Mouse (Mus musculus) activated CD4-positive, CD25-positive, alpha-beta regulatory T cell, adult 4 months (primary cell): Measurements from ENCODE around the gene Celf6. TPM values are rescaled to one million over a fixed set of nuclear protein-coding genes. Genes with fewer than 3 reads are reported as not detected.
A peak's percentile ranks its signal among the peaks of the same experiment; 100 is the strongest.

ENCODE experiments used
- ATAC-seq: one replicate; pipeline ENCODE4 v1.8.0; 2017
- polyA plus RNA-seq, 2 experiments: library from polyadenylated mRNA; unstranded; fragments of 100-300 nt; shearing (Covaris generic); gene quantifications; one replicate each; pipeline ENCODE4 v1.2.1; 2017

The Celf6 gene
- polyA plus RNA-seq, 2 experiments from 2014 or later: not detected

DNA sequence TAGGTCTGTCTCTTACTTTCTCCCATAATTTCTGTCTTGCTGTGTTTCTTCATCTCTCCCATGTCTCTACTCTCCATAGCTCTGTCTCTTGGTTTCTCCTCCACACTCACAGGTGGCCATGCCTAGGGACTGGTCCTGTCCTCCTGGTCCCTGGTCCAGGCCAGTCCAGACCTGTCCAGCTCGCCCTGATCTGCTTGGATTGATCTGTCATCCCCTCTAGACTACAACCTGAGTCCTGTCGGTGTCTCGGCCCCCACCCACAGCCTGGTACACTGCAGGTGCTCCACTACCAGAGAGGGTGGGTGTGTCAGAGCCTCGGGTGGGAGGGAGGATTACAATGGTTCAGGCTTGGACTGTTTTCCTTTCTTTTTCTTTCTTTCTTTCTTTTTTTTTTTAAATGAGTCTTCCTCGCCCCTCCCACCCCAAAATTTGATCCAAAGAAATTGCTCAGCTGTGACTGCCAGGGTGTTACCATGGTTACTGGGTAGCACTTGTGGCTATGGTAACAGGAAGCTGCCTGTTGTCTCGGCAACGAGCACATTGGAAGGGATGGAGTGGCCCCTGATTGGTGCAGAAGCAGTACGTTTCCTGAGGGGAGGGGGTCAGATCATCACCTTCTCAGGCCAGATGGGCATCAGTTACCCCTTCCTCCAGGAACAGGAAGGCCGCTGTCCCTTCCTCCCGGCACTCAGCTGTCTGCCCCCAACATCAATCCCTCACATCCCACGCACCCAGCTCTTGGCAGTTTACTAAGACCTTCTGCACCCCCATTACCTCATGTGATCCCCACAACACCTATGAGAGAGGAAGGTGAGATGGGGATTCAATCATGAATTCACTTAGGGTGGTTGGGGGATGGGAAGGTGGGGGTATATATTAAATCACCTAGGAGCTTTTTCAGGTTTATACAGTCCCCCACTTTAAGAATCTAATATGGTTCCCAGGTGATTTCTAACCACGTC lies 11.3 kb downstream of the Celf6 start:
- no peak for ATAC-seq

DNA sequence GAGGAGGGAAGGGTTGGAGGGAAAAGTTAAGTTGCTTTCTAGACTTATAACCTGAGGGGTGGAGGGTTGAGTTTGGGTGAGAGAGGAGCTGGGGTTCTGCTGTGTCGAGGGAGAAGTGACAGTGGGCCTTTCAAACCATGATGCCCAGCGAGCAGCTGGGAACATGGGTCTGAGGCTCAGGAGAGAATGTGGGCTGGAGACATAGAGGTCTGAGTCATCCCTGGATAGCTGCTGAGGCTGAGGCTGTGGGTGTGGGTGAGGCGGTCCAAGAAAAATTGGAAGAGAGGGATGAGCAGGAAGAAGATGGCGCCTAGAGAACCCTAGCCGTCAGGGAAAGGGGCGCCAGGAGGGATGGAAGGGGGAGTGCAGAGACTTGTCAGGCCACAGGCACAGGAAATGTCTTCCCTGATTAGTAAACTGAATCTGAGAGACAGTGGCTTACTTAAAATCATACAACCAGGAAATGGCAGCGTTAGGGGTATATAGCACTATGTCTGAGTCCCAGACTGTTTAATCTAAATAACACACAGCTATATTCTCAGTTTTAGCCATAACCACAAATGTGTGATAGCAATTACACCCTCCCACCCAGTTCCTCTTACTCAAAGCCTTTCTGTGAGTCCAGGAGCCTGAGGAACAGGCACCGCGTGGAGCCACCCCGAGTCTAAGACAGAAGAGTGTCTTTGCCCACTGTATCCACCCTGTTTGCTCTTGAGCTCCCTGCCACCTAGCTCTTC lies 12.2 kb downstream of the Celf6 start:
- no peak for ATAC-seq

DNA sequence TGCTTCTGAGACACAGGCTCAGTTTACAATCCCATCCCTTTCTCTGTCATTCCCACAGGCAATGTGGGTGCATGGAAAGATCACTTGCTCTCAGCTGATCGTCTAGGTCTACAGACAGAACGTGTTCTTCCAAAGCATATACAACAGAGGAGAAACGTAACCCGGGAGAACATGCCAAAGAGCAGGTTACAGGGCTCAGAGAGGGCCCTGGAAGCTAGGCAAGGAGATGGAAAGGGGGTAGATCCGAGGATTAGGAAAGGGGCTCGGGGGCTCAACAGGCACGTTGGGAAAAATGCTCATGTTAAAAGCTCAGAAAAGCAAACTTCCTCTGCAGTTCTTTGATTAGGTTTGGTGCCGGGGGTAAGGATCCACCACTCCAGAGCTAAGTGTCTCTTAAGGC lies 23.9 kb downstream of the Celf6 start:
- ATAC-seq: no peak

DNA sequence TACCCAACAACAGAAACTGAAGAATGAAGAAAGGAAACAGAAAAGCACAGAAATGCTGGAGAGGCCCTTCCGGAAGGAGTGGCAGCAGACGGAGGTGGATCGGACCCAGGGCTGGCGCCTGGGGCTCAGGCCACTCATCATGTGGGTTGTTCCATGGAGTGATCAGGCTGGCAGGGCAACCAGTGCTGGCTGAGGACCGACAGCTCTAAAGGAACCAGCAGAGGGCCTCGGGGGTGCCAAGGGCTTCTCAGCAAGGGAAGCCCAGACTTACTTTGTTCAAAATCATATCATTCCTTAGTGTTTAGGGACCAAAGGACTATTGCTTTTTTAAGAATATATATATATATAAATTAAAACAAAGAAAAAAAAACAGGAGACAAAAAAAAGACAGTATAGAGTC lies 28.2 kb downstream of the Celf6 start:
- no peak for ATAC-seq

DNA sequence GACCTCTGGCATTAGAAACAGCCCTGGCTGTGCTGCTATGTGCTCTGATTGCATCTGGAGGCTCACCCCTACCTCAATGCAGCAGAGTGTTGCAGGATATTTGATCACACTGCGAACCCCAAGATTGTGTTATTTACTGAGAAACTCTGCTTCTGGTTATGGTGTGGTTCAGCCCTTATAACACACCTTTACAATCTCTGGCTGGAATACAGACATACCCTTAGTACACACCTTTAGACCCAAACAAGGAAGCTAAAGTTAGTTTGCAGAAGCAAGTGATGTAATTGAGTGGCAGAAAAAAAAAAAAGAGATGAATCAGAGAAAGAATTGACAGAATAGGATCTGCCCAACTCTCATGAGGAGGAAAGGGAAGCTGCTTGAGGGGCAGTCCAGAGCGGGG lies 33.2 kb downstream of the Celf6 start:
- no peak for ATAC-seq

DNA sequence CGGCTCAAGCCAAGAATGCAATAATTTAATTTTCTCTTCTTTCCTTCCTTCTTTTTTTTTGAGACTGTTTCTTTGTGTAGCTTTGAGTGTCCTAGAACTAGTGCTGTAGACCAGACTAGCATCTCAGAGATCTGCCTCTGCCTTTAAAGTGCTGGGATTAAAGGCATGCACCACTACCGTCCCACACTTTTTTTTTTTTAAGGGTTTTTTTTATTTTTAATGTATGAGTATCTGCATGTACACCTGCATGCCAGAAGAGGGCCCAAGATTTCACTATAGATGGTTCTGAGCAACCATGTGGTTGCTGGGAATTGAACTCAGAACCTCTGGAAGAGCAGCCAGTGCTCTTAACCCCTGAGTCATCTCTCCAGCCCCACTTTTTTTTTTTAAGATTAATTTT lies 38.1 kb downstream of the Celf6 start:
- no peak for ATAC-seq

DNA sequence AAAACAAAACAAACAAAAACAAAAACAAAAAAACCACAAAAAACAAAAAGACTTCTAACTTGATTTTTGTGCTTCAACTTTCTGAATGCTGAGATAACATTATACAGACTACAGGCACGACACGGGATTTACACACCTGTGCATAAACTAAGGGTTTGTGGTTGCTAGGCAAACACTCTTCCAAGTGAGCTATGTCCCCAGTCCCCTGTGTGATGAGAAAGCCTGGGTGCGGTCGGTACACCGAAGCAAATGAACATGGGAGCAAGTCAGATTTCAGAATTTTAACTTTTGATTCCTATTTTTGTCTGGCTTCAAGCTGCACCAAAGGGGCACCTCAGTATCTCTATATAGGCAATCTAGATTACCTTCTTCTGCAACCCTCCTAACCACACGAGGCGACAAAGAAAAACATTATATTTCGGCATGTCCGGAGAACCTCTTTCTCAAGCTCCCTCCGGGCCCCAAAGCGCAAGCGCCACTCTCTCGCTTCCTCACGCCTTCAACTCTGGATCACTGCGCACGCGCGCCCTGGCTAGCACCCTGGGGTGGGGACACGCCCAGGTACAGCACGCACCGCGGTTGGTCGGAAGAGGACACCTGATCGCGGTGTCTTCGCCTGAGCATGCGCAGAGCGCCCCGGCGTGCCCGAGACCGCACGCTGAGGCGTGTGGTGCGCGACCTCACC lies 39.0 kb downstream of the Celf6 start, which contains the start of gene Parp6:
Gene Parp6, plus strand, starts transcription at position 663 of the 685 bp plus-strand sequence.
- peak; percentile 95 for ATAC-seq

DNA sequence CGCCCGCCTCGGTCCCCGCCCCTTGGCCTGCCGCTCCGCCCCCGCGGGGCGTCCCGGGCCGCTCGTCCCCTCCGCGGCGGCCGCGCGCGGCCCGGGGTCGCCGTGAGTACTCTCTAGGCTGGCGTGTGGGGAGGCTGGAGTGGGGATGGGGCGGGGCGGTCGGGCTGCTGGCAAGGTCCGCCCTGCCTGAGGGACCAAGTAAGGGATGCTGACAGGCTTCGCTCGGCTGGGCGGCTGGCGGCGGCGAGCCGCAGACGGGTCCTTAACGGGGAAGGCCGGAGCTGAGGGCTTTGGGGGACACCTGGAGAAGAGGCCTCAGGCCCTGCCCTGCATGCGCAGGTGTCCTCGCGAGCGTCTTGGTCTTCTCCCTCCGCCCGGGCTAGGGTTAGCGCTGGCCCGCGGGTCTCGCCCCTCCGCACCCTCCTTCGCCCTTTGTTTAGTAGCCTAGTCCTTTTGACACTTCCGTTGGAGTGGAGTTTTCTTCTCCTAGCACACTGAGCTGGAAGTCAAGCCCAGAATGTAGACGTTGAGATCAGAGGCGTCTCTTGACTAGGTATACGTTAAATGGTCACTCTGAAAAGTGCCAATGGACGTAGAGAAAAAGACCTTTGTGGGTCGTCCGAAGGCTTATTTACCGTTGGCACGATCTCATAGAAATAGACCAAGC lies 39.7 kb downstream of the Celf6 start:
- peak; percentile 18 for ATAC-seq

DNA sequence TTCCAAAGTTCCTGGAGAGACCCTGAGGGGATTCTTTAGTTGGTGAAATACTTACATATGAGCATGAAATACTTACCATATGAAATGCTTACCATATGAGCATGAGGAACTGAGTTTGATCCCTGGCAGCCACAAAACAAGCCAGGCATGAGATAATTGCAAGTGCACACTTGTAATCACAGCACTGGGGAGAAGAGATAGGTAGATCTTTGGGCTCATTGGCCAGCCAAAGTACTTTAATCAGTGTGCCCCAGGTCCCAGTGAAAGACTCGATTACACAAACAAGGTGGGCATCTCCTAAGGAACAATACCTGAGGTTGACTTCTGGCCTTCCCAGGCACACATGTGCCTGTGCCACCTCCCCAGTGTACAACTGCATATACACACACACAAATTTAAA lies 60.7 kb downstream of the Celf6 start:
- no peak for ATAC-seq

DNA sequence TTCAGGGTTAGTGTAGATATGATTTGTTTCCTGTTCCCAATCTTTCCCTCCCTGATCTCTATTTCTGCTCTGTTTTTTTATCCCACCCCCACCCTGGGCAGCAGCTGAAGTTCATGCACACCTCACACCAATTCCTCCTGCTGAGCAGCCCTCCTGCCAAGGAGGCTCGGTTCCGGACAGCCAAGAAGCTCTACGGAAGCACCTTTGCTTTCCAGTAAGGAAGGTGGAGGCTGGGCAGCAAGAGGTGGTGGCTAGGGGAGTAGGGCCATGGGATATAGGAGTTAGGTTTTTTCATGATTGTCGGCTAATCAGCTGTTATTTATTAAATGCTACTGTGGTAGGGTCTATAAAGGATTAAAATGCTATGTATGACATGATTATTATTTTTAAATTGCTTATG lies 62.2 kb downstream of the Celf6 start:
- no peak for ATAC-seq

DNA sequence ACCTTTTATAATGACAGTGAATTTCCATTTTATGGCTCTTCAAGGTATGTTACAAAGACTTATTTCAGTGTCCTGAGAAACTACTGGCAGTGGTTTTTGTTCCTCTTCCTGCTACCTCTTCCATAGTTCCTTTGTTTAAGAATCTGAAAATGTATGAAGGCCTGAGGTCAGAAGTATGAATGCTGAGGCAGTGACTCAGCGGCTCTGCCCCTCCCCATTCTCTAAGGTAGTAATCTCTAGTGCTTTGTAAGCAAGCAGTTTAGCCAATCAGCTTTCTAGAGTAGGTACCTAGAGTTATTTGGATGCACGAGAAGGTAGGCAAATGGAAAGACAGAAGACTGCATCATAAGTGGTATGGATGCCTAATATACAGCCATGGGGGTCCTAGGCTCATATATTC lies 63.6 kb downstream of the Celf6 start:
- ATAC-seq: no peak

DNA sequence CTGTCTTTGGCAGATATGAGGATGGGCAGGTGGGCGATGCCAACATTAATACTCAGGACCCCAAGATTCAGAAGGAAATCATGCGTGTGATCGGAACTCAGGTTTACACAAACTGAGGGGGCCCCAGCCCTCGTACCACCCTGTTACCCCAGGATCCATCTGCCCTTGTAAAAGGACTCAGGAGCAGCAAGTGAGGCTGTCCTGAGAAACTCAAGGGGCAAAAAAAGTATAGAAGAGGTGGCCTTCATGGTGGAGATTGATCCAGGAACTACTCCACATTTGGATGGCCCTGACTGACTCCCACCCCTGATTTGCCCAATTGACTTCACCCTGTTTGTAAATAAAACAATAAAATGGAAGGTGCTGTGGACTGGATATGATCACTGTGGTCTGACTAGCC lies 72.2 kb downstream of the Celf6 start:
- ATAC-seq: no peak

DNA sequence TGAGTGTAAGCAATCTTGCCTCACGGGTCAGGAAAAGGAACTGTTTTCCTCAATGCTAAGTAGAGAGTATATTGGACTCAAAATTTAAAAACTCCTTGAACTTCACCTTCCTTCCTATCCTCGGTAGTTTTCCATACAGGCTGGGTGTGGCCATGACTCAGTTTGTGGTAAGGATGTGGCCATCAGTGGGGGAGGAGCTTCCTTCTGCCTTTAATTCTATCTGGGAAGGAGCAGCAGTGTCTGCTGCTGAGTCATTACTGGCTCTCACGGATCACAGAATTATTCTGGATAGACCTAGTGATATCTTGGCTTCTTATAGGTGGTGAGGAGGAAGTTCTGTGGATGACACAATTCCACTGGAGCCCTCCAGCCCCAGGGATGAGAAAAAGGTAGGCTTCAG lies 75.7 kb downstream of the Celf6 start:
- ATAC-seq: no peak

DNA sequence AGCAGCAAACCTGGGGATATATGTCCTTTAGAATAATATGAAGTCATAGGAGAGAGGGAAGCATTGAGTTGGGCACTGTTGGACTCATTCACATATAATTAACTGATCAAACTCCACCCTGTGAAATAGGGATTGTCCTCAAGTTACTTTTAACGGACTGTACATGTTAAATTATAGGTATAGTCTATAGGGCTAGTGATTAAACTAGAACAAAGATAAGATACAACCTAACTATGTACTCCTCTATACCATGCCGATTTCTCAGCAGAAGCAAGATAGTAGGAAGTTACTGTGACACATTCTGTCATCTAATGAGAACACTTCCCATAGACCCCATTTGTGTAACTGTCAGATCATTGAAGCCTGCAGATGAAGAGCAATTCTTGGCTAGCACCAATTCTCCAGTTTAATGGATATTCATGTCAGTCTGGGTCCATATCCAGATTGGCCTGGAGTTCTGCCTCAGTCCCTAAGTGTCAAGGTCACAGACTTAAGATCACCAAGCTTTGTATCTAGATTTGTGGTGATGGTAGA lies 76.8 kb downstream of the Celf6 start:
- ATAC-seq: no peak

DNA sequence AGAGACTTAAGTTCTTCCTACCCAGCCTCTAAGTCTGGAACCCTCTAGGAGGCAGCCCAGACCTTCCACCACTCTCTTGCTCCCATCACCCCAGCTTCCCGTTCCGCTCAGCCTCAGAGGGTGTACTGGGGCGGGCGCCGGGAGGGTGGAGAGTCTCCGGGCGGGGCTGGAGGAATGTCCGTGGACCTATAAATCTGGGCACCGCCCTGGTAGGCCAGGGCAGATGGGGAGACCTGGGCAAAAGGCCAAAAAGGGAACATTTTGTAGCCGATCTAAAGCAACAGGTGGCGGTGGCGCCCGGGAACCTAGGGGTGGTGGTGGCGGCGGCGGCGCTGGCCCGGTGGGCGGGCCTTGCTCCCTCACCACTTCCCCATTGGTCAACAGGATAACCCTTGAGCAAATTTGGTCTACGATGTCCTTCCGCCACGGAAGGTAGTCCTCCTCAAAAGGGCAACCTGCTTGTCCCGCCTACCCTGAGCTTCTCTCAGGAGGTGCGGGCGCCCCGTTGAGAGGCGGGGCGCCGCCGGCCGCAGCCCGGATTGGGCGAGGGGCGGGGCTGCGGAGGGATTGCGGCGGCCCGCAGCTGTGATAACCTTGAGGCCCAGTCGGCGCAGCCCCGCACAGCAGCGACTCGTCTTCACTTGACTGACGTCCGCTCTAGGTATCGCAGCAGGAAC lies 78.4 kb downstream of the Celf6 start, which contains the start of gene Pkm:
Gene Pkm, plus strand, starts transcription at position 411 of the 677 bp plus-strand sequence.
- ATAC-seq: peak; percentile 73

Other genes with a start within 250 kb of the Celf6 start
- 10 to 100 TPM; 13.0 to 13.3 TPM for gene Bbs4, start 224.4 kb upstream of the Celf6 start, polyA plus RNA-seq
- gene Arih1, start 91.3 kb upstream of the Celf6 start, polyA plus RNA-seq: 10 to 100 TPM; 17.1 to 29.8 TPM
- 10 to 100 TPM; 25.8 to 32.0 TPM for gene Hexa, start 38.4 kb upstream of the Celf6 start, polyA plus RNA-seq
- gene Tmem202, start 38.1 kb upstream of the Celf6 start, polyA plus RNA-seq: not detected
- gene Parp6, start 39.4 kb downstream of the Celf6 start, polyA plus RNA-seq: 10 to 100 TPM; 28.2 to 31.0 TPM
- gene Pkm, start 78.5 kb downstream of the Celf6 start, polyA plus RNA-seq: 100 to 1,000 TPM; 694 to 839 TPM
- not detected for gene Gramd2, start 102.2 kb downstream of the Celf6 start, polyA plus RNA-seq
- 1 to 10 TPM; 5.0 to 5.4 TPM for gene Senp8, start 172.8 kb downstream of the Celf6 start, polyA plus RNA-seq
- gene Myo9a, start 173.0 kb downstream of the Celf6 start, polyA plus RNA-seq: 10 to 100 TPM; 31.8 to 42.8 TPM